Mouse (Mus musculus) embryonic facial prominence, embryonic 11.5 days (tissue): Measurements from ENCODE around the gene Arpc2. TPM values are rescaled to one million over a fixed set of nuclear protein-coding genes. Genes with fewer than 3 reads are reported as not detected.

Experiments
- ATAC-seq: fragments of 200-750 bp; cut with Nextera tagmentation; replicated peaks from 2 replicates; pipeline ENCODE4 v1.8.0; 2017; ENCODE audit warnings: low read depth; ENCODE audit not compliant: insufficient number of reproducible peaks, low FRiP score, low TSS enrichment
- DNase-seq: peaks from one replicate; pipeline ENCODE4 v3.0.0-alpha.2; 2015; ENCODE audit warnings: low spot score
- H3K27ac ChIP-seq: fragments of 300-500 bp; sonication (generic); replicated peaks from 2 replicates; pipeline ENCODE4 v1.5.1; 2014; ENCODE audit warnings: mild to moderate bottlenecking, low read depth, low read length, control low read depth
- H3K27me3 ChIP-seq: fragments of 300-500 bp; sonication (generic); 2 replicates; pipeline ENCODE4 v1.6.1; 2014; ENCODE audit warnings: mild to moderate bottlenecking, low read length, moderate library complexity, mixed read lengths; ENCODE audit not compliant: control insufficient read depth, insufficient read depth
- H3K36me3 ChIP-seq: fragments of 300-500 bp; sonication (generic); replicated peaks from 2 replicates; pipeline ENCODE4 v1.6.1; 2014; ENCODE audit warnings: low read depth, mild to moderate bottlenecking, low read length, moderate library complexity, mixed read lengths; ENCODE audit not compliant: control insufficient read depth, insufficient read depth
- H3K4me1 ChIP-seq: fragments of 300-500 bp; sonication (generic); 2 replicates; pipeline ENCODE4 v1.6.1; 2014; ENCODE audit warnings: low read length, mixed read lengths; ENCODE audit not compliant: control insufficient read depth, insufficient read depth
- H3K4me2 ChIP-seq: fragments of 300-500 bp; sonication (generic); 2 replicates; pipeline ENCODE4 v1.6.1; 2014; ENCODE audit warnings: low read depth, mild to moderate bottlenecking, control low read depth, low read length, moderate library complexity
- H3K4me3 ChIP-seq: fragments of 300-500 bp; sonication (generic); 2 replicates; pipeline ENCODE4 v1.5.1; 2014; ENCODE audit warnings: low read depth, low read length, control low read depth
- H3K9ac ChIP-seq: fragments of 300-500 bp; sonication (generic); replicated peaks from 2 replicates; pipeline ENCODE4 v1.6.1; 2014; ENCODE audit warnings: mild to moderate bottlenecking, control low read depth, low read length
- H3K9me3 ChIP-seq: fragments of 300-500 bp; sonication (generic); replicated peaks from 2 replicates; pipeline ENCODE4 v1.6.1; 2016; ENCODE audit warnings: mild to moderate bottlenecking, low read length, inconsistent platforms, mixed read lengths; ENCODE audit not compliant: control insufficient read depth
- WGBS: fragments of 180-500 bp; shearing (Covaris S2); extraction: QIAGEN DNeasy Blood & Tissue Kit; methylation state at CpG from one replicate; pipeline ENCODE4 v1.1.7; 2014; 5-methylcytosine and 5-hydroxymethylcytosine counted together
- polyA plus RNA-seq: library from polyadenylated mRNA; unstranded; fragments of >200 nt; fragmentation: Nextera tagmentation; extraction: Ambion mirVana; gene quantifications from 2 replicates; pipeline ENCODE4 v1.2.1, GENCODE M21; 2014

Gene Arpc2
- polyA plus RNA-seq, 1 experiment from 2014 or later: 380 TPM

GRCm38 (mm10) chr1:74294090-74294643 lies 58.3 kb downstream of the Arpc2 start:
- H3K27me3 ChIP-seq: no peaks in the 10 kb centered on the region
- no peak overlapping the region for H3K9ac ChIP-seq
- H3K36me3 ChIP-seq: no peaks in the 10 kb centered on the region
- WGBS: 94% methylated on average over 3 of the region's 3 CpGs
- no peak for DNase-seq
- H3K4me3 ChIP-seq: no peak overlapping the region
- no peak overlapping the region for H3K27ac ChIP-seq
- no peak overlapping the region for H3K4me2 ChIP-seq
- ATAC-seq: no peak
- H3K9me3 ChIP-seq: no peaks in the 10 kb centered on the region
- peaks cover 13% of the 10 kb centered on the region for H3K4me1 ChIP-seq

GRCm38 (mm10) chr1:74294733-74295455 lies 59.0 kb downstream of the Arpc2 start:
- Histone ChIP-seq H3K4me3 (no peak overlapping the region), H3K27ac (peak overlapping the region; percentile 77; the same call in 1 of the 2 replicates), H3K9ac (no peak overlapping the region), H3K4me1 (peaks cover 13% of the 10 kb centered on the region), H3K27me3 (no peaks in the 10 kb centered on the region), H3K4me2 (no peak overlapping the region), H3K36me3 (no peaks in the 10 kb centered on the region), H3K9me3 (no peaks in the 10 kb centered on the region)
- 91% methylated on average over 6 of the region's 6 CpGs for WGBS
- ATAC-seq (peak; percentile 11; the same call in 1 of the 2 replicates), DNase-seq (no peak)

GRCm38 (mm10) chr1:74295456-74296171 lies 59.7 kb downstream of the Arpc2 start:
- WGBS: 17% methylated on average over 9 of the region's 9 CpGs
- Histone ChIP-seq H3K27me3 (no peaks in the 10 kb centered on the region; the same call in 1 of the 2 replicates), H3K4me3 (0 out of 2 replicates have a peak overlapping the region, but pooled peaks have one; percentile 6), H3K36me3 (no peaks in the 10 kb centered on the region), H3K9ac (peak overlapping the region; percentile 14), H3K4me1 (peaks cover 13% of the 10 kb centered on the region), H3K27ac (peak overlapping the region; percentile 77), H3K9me3 (no peaks in the 10 kb centered on the region), H3K4me2 (peak overlapping the region; percentile 11)
- ATAC-seq (peak; percentile 78), DNase-seq (peak; percentile 70)

- H3K36me3 ChIP-seq: no peaks in the 10 kb centered on the region
- H3K27ac ChIP-seq: peak overlapping the region; percentile 29; the same call in 1 of the 2 replicates
- ATAC-seq (no peak), DNase-seq (no peak)
- no peaks in the 10 kb centered on the region; the same call in 1 of the 2 replicates for H3K27me3 ChIP-seq
- 31% methylated on average over 6 of the region's 6 CpGs for WGBS
- H3K4me1 ChIP-seq: peaks cover 13% of the 10 kb centered on the region
- no peaks in the 10 kb centered on the region for H3K9me3 ChIP-seq
- no peak overlapping the region for H3K4me3 ChIP-seq
- H3K9ac ChIP-seq: no peak overlapping the region
- no peak overlapping the region for H3K4me2 ChIP-seq
Measured at GRCm38 (mm10) chr1:74296477-74296876, 60.6 kb downstream of the Arpc2 start.

- no peak for ATAC-seq
- Histone ChIP-seq H3K27ac (no peak overlapping the region), H3K4me3 (no peak overlapping the region), H3K36me3 (no peaks in the 10 kb centered on the region), H3K27me3 (no peaks in the 10 kb centered on the region; the same call in 1 of the 2 replicates), H3K4me2 (no peak overlapping the region), H3K9me3 (no peaks in the 10 kb centered on the region), H3K9ac (no peak overlapping the region), H3K4me1 (peaks cover 13% of the 10 kb centered on the region)
- 64% methylated on average over 3 of the region's 3 CpGs for WGBS
- no peak for DNase-seq
Measured at GRCm38 (mm10) chr1:74297269-74297668, 61.4 kb downstream of the Arpc2 start.

GRCm38 (mm10) chr1:74298157-74298750 lies 62.4 kb downstream of the Arpc2 start:
- Histone ChIP-seq H3K36me3 (no peaks in the 10 kb centered on the region), H3K9ac (no peak overlapping the region), H3K4me1 (peaks cover 13% of the 10 kb centered on the region), H3K9me3 (no peaks in the 10 kb centered on the region), H3K4me2 (no peak overlapping the region), H3K27me3 (no peaks in the 10 kb centered on the region; the same call in 1 of the 2 replicates), H3K4me3 (no peak overlapping the region), H3K27ac (no peak overlapping the region)
- 82% methylated on average over 5 of the region's 5 CpGs for WGBS
- ATAC-seq (no peak), DNase-seq (no peak)

GRCm38 (mm10) chr1:74298996-74299395 lies 63.1 kb downstream of the Arpc2 start:
- Histone ChIP-seq H3K27ac (no peak overlapping the region), H3K4me1 (peaks cover 13% of the 10 kb centered on the region), H3K9me3 (no peaks in the 10 kb centered on the region), H3K9ac (no peak overlapping the region), H3K4me2 (no peak overlapping the region), H3K27me3 (no peaks in the 10 kb centered on the region; the same call in 1 of the 2 replicates), H3K4me3 (no peak overlapping the region), H3K36me3 (no peaks in the 10 kb centered on the region)
- 71% methylated on average over 5 of the region's 5 CpGs for WGBS
- DNase-seq: no peak
- no peak for ATAC-seq
